Mouse (Mus musculus): ENCODE measurements at regions not wholly inside any gene's neighbourhood (a gene's known extent, or its start where the extent isn't known, plus 50 kb on each side); places are given as distances from the start of the nearest gene placed in this dataset.

GRCm38 (mm10) chr6:50029895-50030515 lies 80.0 kb upstream of the Mpp6 start:
- TF ChIP-seq CTCF (conservative IDR thresholded peaks at IDR 0.05 in 1 of 2, IDR thresholded peaks at IDR 0.05 in 1 of 2; ENCODE audit: low read depth in 2 of 2, low read length in 2 of 2) (no peak), TBP (conservative IDR thresholded peaks at IDR 0.05; ENCODE audit: low read depth, low read length) (no peak), ZC3H11A (IDR thresholded peaks at IDR 0.05; ENCODE audit: low read depth, low read length) (no peak), USF1 (IDR thresholded peaks at IDR 0.05; ENCODE audit: low read depth, low read length) (no peak), TCF12 (IDR thresholded peaks at IDR 0.05; ENCODE audit: low read depth, low read length) (no peak)
